Mouse (Mus musculus): ENCODE results near the gene Aimp2.

Gene Aimp2

DNA sequence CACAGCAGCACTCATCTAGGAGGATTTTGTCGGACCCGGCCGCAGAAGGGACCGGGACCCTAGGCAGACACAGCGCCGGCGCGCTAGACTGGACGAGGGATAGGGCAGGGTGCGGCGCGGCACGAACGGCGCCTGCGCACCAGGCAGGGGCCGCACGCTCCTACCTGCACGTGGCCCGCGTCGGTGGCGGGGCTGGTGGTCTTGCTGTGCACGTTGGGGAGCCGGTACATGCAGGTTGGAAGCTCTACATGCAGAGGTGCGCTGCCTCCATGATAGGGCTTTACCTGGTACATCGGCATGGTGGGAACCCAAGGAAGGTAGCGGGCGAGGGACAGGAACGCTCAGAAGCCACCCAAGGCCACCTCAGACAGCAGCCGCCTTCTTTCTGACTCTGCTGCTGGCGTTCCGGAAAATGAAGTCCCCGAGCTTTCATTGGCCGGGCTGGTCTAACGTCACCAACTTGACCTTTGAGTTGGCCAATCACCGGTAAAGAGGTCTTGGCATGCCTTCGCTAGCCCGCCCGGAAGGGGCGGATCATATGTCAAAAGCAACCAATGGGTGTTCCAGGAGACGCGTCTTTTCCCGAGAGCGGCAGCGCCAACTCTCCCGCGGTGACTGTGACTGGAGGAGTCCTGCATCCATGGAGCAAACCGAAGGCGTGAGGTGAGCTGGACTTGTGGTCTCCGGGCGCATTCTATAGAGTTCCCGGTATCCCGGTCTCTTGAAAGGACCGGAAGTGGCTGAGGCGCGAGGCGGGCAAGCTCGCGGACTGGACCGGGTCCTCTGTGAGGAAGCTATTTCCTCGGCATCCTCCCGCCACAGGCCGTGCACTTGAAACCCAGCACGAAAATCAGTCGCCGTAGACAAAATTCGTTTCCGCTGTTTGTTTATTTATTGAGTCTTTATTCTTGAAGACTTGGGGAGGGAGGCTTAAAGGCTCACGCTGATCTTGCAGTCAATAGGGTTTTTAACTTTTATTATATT, at the start of gene Aimp2, which contains the start of gene Pms2:
Gene Aimp2 (minus strand): TSS at position 431 of the 984 bp plus-strand sequence.
Gene Pms2 (plus strand): TSS at position 548 of the 984 bp plus-strand sequence.
- DNase-seq: peak; percentile 89

DNA sequence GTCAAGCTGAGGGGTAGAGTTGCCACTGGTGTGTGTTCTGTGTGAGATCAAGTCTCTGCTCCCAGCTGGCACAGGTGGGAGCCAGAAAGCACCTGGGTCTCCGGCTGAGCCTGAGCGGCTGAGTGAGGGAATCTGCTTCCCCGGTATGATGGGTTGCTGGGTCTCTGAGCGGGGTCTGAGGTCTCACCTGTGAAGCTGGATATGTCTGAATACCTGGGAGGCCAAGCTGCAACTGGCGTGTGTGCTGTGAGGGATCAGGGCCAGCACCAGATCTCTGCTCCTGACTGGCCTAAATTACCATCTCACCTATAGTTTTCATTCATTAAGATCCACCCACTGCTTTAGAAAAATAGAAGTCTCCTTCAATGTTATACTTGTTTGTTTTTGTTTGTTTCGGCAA, 47.5 kb upstream of the Aimp2 start:
- DNase-seq: no peak

DNA sequence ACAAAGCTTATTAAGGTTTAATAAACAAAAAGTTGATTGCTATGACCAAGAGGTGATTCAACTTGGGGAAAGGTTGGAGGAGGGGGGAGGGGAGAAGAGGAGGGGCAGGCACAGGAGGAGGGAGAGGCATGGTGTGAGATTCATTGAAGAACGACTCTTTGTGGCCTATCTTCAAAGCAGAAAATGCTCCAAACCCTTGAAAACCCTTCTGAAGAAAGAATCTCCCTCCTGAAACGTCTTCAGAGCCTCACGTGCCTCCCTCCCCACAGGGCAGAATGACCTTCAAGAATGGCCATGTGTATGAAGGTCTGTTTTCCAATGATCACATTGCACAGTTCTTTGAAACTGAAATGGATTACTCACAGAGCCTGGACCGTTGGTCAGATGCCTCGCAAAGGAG, 40.4 kb upstream of the Aimp2 start:
- DNase-seq: no peak

DNA sequence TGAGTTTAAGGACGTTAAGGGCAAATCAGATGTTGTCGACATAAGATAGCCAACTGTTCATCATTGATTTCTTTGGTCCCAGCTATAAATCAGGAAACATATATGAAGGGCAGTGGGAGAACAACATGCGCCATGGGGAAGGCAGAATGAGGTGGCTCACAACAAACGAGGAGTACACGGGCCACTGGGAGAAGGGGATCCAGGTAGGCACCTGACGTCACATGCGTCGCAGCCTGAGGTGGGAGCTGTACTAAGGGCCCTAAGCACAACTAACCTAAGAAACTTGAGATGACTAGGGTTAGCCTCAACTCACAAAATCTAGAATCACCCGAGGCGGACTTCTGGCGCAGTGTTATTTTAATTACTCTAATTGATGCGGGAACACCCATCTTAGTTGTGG, 38.7 kb upstream of the Aimp2 start:
- no peak for DNase-seq

DNA sequence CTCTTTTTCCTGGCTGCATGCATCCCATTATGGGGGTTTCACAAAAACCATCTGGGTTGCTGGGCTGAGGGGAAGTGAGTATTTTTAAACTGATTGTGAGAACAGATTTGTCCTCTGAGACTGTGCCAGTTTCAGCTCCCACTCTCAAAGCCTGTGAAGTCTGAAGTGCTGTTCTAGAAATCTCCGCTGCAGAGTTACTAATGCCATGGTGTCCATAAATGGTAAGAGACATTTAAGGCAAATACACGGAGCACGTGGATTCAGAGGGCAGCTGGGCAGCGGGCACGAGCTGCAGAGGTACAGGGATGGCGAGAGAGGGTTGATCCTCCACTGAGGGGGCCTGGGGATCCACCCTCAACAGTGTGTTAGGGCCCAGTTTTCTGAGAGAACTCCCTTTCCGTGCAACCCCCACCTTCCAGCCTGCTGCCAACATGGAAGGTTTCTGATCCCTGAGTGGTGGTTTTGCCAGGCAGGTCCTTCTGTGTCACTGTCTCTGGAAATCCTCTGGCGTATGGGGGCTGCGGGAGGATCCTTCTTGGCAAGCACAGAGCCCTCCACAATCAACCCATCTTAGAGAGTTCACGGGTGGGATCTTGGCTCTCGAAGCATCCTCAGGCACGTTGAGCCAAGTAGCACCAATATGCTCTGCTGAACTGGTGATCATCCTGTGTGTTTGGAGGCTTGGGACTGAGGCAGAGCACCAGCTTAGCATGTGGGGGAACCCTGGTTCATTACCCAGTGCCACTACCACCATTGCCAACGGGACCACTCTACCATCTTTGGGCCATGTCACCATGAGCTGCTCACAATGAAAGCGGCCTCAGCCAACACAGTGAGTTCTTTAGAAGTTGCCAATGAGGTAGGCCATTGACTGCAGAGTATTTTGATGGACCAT, 33.8 kb upstream of the Aimp2 start:
- DNase-seq: no peak

DNA sequence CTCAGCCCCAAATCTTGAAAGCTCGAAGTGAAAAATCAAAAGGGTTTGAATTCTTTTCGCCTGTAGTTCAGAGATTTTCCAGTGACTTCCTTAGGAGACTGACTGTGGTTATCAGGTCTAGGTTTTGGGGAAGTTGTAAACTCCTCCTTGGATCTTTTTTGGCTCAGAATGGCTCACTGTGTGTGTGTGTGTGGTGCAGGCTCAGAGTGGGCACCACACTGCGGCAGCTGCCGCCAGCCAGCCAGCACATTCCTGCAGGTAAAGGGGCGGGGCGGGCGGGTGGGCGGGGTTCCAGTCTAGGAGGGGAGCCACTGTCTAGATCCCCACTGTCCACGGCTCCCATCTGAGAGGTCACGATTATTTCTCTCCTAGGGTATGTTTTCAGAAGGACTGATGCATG, 31.9 kb upstream of the Aimp2 start:
- DNase-seq: no peak

DNA sequence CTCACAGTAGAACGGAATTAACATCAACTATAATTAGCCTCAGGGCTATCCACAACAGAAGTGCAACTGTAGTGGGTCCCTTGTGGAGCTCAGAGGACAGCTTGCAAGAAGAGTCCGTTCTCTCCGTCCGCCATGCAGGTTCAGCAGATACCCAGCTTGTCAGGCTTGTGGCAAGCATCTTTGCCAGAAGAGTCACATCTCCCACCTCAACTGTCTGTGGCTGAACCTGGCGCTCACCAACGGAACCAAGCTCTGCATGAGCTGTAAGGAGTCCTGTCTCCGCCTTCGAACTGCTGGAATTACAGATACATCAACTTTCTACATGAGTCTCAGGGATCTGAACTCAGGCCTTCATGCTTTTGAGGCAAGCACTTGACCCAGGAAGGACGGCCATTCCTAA, 26.5 kb upstream of the Aimp2 start:
- DNase-seq: no peak

DNA sequence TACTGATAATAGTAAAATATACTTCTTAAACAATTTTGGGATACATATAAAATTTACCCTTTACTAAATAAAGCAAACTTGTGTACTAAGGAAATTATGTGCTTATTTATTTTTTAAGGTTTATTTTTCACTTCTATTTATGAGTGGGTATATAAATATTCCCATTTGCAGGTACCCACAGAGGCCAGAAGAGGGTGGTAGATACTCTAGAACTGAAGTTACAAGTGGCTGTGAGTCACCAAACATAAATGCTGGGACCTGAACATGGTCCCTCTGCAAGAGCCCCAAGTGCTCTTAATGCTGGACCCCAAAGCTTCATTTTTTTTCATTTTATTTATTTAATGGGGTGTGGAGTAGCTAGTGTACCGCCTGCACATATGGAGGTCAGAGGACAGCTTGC, 24.2 kb upstream of the Aimp2 start:
- no peak for DNase-seq

DNA sequence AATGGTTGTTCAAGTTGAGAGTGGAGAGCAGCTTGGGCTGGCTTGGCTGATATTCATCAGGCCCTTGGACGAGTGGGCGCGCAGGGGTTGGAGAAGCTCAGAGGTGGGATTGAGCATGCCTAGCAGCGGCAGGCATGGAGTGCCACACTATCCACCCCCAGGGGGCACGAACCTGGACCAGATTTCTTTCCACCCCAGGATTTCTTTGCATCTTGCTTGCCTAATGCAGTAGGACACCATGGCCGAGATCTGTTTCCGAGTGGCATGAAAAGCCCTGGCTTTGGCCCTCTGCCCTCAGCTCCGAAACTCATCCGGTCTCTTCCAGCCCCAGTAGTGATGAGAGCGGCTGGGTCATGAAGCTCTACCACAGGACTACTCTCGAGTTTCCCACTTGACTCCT, 23.8 kb upstream of the Aimp2 start:
- DNase-seq: no peak

DNA sequence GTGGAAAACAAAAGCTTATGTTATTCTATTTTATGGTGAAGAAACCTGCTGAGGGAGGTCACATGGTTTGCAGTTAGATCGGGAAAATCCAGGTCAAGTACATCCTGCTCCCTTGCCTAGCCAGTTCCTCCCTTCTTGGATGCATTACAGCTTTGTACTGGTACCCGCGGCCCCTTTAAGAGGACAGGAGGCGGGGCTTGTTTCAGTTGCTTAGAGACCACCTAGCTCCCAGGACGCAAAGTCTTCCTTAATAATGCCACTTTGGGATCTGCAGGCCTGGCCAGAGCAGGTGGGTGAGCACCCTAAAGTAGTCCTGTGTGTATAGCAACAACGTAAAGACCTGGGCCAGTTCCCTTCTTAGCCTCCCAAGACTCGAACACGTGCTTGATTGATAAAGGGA, 23.2 kb upstream of the Aimp2 start, which contains the start of gene Rsph10b:
Gene Rsph10b (plus strand): TSS at position 205 of the 400 bp plus-strand sequence.
- DNase-seq: no peak

DNA sequence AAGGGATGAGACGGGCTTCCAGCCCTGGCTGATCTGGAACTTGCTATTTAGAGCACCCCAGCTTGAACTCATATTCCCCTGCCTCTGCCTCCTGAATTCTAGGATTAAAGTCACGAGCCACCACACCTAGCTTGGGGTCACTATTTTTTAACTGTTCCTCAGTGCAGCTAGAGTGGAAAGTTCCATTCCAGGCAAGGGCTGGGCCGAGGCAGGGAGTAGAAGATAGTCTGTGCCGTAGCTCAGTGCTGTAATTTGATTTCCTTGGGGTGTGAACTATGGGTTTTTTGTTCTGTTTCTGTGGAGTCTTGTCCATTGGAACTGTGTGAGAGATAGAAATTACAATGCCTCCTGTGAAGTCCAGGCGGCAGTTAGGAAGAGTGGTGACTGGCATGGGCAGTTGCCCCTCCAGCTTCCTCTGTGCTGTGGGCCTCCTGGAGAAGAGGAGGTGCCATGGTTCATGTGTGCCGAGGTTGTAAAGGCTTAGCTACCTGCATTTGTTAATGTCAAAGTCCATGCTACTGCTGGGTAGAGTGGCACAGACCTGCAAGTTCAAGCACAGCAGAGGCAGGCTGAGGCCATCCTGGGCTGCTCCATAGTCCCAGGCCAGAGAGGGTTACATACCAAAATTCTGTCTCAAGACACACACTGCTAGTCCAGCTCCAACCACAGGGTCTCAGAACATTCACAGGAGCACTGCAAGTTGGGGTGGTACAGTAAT, 22.4 kb upstream of the Aimp2 start:
- DNase-seq: no peak

DNA sequence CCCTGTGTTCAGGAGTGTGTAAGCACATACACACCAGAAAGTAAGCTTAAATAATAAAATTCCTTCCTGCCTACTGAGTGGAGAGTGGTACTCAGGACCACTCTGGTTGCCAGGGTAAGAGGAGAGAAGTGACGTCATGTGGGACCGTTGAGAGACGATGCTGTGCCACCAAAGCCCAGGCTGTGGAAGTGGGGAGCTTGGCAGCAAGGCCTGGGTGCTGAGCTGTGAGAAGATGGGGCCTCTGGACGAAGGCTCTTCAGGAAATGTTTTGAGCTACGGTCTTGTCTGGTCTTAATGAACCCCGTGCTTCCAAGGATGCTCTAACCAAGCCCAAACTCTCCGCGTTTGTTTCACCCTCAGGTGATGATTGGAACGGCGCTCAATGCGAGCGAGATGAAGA, 21.0 kb upstream of the Aimp2 start:
- no peak for DNase-seq

DNA sequence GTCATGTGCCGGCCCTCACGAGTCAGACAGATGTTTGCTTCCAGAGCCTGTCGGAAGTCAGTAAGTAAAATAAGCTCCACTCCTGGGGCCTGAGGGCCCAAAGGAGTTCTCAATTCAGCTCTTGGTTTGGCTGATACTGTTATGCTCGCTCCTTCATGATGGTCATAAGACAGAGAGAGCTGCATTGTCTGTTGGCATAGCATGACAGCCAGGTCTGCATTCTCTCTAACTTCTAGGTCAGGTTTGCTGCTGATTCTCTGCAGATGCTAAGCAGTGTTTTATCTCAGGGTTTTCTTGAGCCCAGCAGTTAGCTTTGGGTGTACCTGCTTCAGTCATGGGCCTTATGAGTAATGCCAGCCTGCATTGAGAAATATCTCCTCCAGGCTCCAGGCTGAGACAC, 19.6 kb upstream of the Aimp2 start:
- DNase-seq: no peak

DNA sequence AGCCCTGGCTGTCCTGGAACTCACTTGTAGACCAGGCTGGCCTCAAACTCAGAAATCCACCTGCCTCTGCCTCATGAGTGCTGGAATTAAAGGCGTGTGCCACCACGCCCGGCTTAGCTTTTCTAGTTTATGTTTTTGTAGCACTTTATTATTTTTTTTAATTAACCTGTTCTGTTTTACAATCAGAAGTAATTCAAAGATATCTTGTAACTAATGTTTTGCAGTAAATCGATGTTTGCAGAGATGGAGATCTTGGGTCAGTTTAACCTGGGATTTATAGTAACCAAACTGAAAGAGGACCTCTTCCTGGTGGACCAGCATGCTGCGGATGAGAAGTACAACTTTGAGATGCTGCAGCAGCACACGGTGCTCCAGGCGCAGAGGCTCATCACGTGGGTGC, 18.2 kb upstream of the Aimp2 start, which contains the start of gene Gm42421:
Gene Gm42421 (plus strand): TSS at position 301 of the 400 bp plus-strand sequence.
- DNase-seq: no peak

DNA sequence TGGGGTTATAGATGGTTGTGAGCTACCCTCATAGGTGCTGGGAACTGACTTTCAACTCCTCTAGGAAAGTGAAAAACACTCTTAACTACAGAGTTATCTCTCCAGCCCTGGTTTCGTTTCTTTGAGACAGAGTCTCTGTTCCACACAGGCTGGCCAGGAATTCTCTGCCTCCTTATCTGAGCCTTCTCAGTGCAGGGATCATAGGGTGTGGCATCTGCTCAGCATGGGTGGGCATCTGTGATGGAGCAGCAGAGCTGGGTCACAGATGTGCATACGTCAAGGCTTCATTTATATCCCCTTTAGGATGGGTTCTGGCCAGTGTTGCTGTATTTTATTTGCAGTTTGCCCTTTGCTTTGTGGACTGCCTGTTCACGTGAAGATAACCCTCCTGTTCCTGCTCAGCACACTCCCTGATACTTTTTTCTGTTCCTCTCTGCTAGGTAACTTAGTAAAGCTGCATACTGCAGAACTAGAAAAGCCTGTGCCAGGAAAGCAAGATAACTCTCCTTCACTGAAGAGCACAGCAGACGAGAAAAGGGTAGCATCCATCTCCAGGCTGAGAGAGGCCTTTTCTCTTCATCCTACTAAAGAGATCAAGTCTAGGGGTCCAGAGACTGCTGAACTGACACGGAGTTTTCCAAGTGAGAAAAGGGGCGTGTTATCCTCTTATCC, 15.3 kb upstream of the Aimp2 start:
- no peak for DNase-seq

DNA sequence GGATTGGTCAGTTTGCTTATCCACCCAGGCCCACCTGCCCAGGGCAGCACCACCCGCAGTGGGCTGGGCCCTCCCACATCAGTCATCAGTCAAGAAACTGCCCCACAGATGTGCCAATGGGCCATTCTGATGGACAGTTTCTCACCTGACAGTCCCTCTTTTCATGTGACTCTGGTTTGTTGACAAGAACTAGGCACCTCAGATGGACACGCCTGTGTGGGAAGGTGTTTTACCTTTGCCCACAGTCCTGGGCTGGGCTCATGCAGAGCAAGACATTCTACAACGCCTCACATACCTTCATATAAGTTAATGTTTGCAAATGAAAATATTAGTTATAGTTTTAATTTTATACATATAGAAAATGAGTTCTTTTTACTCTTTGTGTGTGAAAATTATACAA, 8.5 kb upstream of the Aimp2 start:
- DNase-seq: no peak

DNA sequence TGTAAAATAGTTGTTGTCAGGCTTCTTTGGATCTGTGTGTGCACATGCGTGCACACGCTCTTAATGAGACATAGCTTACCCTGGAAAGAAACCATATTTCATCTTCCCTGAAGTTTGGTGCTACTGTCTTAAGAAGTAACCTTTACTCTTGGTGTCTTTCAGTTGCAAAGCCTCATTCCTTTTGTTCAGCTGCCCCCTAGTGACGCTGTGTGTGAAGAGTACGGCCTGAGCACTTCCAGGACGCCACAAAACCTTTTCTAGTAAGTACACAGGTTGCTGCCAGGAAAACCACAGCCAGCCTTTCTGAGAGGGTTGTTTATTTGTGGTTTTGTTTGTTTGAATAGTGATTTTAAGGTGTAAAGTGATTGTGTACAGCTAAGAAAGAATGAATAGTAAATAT, 7.8 kb upstream of the Aimp2 start:
- peak; percentile 76 for DNase-seq

DNA sequence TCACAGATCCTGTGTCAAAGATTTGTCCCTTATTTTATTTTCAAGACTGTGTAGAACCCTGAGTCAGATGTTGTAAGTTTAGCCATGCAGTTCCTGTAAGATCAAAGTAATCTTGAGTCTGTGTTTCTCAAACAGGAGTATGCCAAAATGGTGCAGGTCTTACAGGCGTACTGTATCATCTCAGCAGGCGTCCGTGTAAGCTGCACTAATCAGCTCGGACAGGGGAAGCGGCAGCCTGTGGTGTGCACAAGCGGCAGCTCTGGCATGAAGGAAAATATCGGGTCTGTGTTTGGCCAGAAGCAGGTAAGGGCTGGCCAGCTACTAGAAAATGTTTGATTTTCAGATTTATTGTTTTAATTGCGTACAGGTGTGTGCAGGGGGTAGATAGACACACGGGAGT, 6.6 kb upstream of the Aimp2 start:
- no peak for DNase-seq

DNA sequence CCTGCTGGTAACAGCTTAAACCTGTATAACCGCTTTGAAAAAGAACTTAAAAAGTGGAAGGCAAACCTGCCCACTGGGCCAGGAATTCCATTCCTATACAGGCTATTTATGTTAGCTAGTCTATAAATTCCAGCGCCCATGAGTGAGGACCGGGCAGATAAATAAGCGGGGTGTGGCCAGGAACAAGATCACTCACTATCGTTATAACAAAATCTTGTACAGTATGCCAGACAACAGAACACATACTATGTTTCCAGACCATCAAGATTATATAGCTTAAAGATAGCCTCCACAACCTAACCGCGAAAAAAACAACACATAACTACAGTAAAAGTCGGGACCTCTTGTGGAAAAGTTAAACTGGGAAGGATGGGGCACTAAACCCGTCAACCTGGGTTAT, 721 bp downstream of the Aimp2 start:
- DNase-seq: no peak

DNA sequence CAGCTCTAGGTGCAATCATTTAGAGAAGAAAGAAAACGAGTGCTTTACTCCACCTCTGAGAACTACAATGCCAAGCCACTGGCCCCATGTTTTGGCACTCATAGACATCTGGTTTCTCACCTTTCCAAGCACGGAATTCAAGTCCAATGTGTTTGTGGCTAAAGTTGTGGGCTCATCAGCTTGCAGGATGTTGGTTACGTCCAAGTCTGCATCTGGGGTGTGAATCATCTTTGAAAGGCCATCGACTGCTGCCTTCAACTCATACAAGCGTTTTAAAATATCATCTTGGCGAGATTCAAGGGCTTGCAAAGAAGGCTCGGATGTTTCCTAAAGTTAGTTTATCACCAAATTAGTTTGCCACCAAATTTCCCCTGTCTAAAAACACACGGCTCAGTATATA, 3.2 kb downstream of the Aimp2 start:
- DNase-seq: no peak

DNA sequence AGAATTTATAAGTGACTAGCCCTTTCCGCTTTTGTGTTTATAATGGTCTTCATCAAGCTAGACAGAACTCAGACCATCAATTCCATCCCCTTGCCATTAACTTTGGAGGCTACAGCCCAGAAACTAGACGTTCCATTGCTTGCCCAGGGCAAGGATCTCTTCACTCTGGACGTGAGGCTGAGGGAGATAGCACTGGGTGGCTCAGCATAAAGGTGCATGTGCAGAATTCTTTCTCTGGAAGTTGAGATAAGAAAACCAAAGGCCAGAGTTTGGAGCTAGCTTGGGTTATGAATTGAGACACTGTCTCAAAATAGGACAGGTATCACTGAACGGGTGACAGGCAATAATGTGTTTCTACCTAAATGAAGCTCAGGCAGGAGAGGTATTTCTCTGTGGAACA, 5.8 kb downstream of the Aimp2 start:
- DNase-seq: no peak

DNA sequence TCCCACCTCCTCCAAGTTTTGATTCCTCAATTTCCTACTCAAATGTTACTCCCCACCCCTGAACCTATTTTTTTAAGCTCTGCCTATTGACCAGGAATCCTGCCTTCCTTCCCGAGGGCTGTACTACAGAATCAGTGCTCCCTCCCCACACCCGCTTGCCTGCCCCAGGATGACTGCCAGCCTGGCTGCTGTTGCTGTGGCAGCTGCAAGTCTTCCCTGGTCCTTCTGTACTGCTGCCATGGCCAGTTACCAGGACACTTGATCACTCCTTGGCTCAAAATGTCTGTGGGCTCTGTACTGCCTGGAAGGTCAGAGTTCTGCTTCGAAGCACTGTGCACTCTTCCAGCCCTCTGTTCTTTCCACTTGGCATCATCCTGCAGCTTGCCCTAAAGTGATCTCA, 7.5 kb downstream of the Aimp2 start:
- DNase-seq: no peak
